Mouse (Mus musculus): Measurements from ENCODE around the gene Fam20b. TPM values are rescaled to one million over a fixed set of nuclear protein-coding genes. Genes with fewer than 3 reads are reported as not detected.

Gene Fam20b
- polyA plus RNA-seq, 1 experiment: not detected

GRCm38 (mm10) chr1:156676596-156676995 lies 42.3 kb downstream of the Fam20b start:
- Histone ChIP-seq H3K4me3 (ENCODE audit: insufficient read depth, low read depth, low read length) (no peak overlapping the region), H3K4me1 (ENCODE audit: control insufficient read depth, insufficient read depth, low read length) (peaks cover 17% of the 10 kb centered on the region), H3K27ac (ENCODE audit: insufficient read depth, low read depth, low read length) (no peak overlapping the region)
- no peak for TF ChIP-seq POLR2A (IDR thresholded peaks at IDR 0.05; ENCODE audit: insufficient read depth, low read depth, low read length)
- TF ChIP-seq CTCF (IDR thresholded peaks at IDR 0.05; ENCODE audit: insufficient read depth, low read depth, low read length): no peak
- WGBS: 72% methylated on average over 5 of the region's 5 CpGs

- Histone ChIP-seq H3K27ac (ENCODE audit: insufficient read depth, low read depth, low read length) (no peak overlapping the region), H3K4me3 (ENCODE audit: insufficient read depth, low read depth, low read length) (no peak overlapping the region), H3K4me1 (ENCODE audit: control insufficient read depth, insufficient read depth, low read length) (peaks cover 17% of the 10 kb centered on the region)
- WGBS: 50% methylated on average over 12 of the region's 12 CpGs
- TF ChIP-seq POLR2A (IDR thresholded peaks at IDR 0.05; ENCODE audit: insufficient read depth, low read depth, low read length) (no peak), CTCF (IDR thresholded peaks at IDR 0.05; ENCODE audit: insufficient read depth, low read depth, low read length) (peak; percentile 50; the same call in 1 of the 2 replicates)
Measured at GRCm38 (mm10) chr1:156676171-156676570, 42.7 kb downstream of the Fam20b start.

- peaks cover 17% of the 10 kb centered on the region for H3K4me1 ChIP-seq (ENCODE audit: control insufficient read depth, insufficient read depth, low read length)
- H3K27ac ChIP-seq (ENCODE audit: insufficient read depth, low read depth, low read length): no peak within 1 kb of the TSS
- 7% methylated on average over 37 of the region's 37 CpGs for WGBS
- TF ChIP-seq POLR2A (IDR thresholded peaks at IDR 0.05; ENCODE audit: insufficient read depth, low read depth, low read length) (no peak), CTCF (IDR thresholded peaks at IDR 0.05; ENCODE audit: insufficient read depth, low read depth, low read length) (no peak)
- peak within 1 kb of the TSS; percentile 58 for H3K4me3 ChIP-seq (ENCODE audit: insufficient read depth, low read depth, low read length)
Measured at GRCm38 (mm10) chr1:156674195-156675000, 44.5 kb downstream of the Fam20b start, which contains the start of gene Tor3a. TSS of gene Tor3a (minus strand) at chr1:156674356.

GRCm38 (mm10) chr1:156673476-156674194 lies 45.3 kb downstream of the Fam20b start:
- peak overlapping the region; percentile 58 for H3K4me3 ChIP-seq (ENCODE audit: insufficient read depth, low read depth, low read length)
- no peak for TF ChIP-seq POLR2A (IDR thresholded peaks at IDR 0.05; ENCODE audit: insufficient read depth, low read depth, low read length)
- 0 out of 2 replicates have a peak, but pooled peaks have one; percentile 5 for TF ChIP-seq CTCF (IDR thresholded peaks at IDR 0.05; ENCODE audit: insufficient read depth, low read depth, low read length)
- WGBS: 14% methylated on average over 29 of the region's 29 CpGs

GRCm38 (mm10) chr1:156672720-156673475 lies 46.0 kb downstream of the Fam20b start:
- peaks cover 17% of the 10 kb centered on the region for H3K4me1 ChIP-seq (ENCODE audit: control insufficient read depth, insufficient read depth, low read length)
- 52% methylated on average over 14 of the region's 14 CpGs for WGBS
- TF ChIP-seq CTCF (IDR thresholded peaks at IDR 0.05; ENCODE audit: insufficient read depth, low read depth, low read length): no peak
- TF ChIP-seq POLR2A (IDR thresholded peaks at IDR 0.05; ENCODE audit: insufficient read depth, low read depth, low read length): no peak
- no peak overlapping the region for H3K27ac ChIP-seq (ENCODE audit: insufficient read depth, low read depth, low read length)
- H3K4me3 ChIP-seq (ENCODE audit: insufficient read depth, low read depth, low read length): peak overlapping the region; percentile 58

More at GRCm38 (mm10) chr1:156673476-156674194, 45.3 kb downstream of the Fam20b start:
- Histone ChIP-seq H3K4me1 (ENCODE audit: control insufficient read depth, insufficient read depth, low read length) (peaks cover 17% of the 10 kb centered on the region), H3K27ac (ENCODE audit: insufficient read depth, low read depth, low read length) (no peak overlapping the region)

- peaks cover 26% of the 10 kb centered on the region for H3K4me1 ChIP-seq (ENCODE audit: control insufficient read depth, insufficient read depth, low read length)
- TF ChIP-seq CTCF (IDR thresholded peaks at IDR 0.05; ENCODE audit: insufficient read depth, low read depth, low read length) (no peak), POLR2A (IDR thresholded peaks at IDR 0.05; ENCODE audit: insufficient read depth, low read depth, low read length) (no peak)
- no peak overlapping the region for H3K4me3 ChIP-seq (ENCODE audit: insufficient read depth, low read depth, low read length)
- H3K27ac ChIP-seq (ENCODE audit: insufficient read depth, low read depth, low read length): no peak overlapping the region
- 74% methylated on average over 3 of the region's 3 CpGs for WGBS
Measured at GRCm38 (mm10) chr1:156671921-156672320, 47.0 kb downstream of the Fam20b start.

GRCm38 (mm10) chr1:156669208-156669983 lies 49.5 kb downstream of the Fam20b start:
- 76% methylated on average over 11 of the region's 11 CpGs for WGBS
- Histone ChIP-seq H3K27ac (ENCODE audit: insufficient read depth, low read depth, low read length) (no peak overlapping the region), H3K4me1 (ENCODE audit: control insufficient read depth, insufficient read depth, low read length) (peaks cover 28% of the 10 kb centered on the region), H3K4me3 (ENCODE audit: insufficient read depth, low read depth, low read length) (no peak overlapping the region)
- no peak for TF ChIP-seq POLR2A (IDR thresholded peaks at IDR 0.05; ENCODE audit: insufficient read depth, low read depth, low read length)
- TF ChIP-seq CTCF (IDR thresholded peaks at IDR 0.05; ENCODE audit: insufficient read depth, low read depth, low read length): no peak

- Histone ChIP-seq H3K4me3 (ENCODE audit: insufficient read depth, low read depth, low read length) (no peak overlapping the region), H3K4me1 (ENCODE audit: control insufficient read depth, insufficient read depth, low read length) (peaks cover 21% of the 10 kb centered on the region), H3K27ac (ENCODE audit: insufficient read depth, low read depth, low read length) (no peak overlapping the region)
- WGBS: 59% methylated on average over 5 of the region's 5 CpGs
- TF ChIP-seq CTCF (IDR thresholded peaks at IDR 0.05; ENCODE audit: insufficient read depth, low read depth, low read length): no peak
- TF ChIP-seq POLR2A (IDR thresholded peaks at IDR 0.05; ENCODE audit: insufficient read depth, low read depth, low read length): no peak
Measured at GRCm38 (mm10) chr1:156668602-156669001, 50.3 kb downstream of the Fam20b start.

Measured in olfactory bulb, adult 2 months (tissue).